Mouse (Mus musculus) cerebellum, adult 2 months (tissue): ENCODE results near the gene Crebrf. TPM values are rescaled to one million over a fixed set of nuclear protein-coding genes. Genes with fewer than 3 reads are reported as not detected.

Source experiments
- DNase-seq, 2 experiments: peaks; one replicate each; pipeline ENCODE4 v3.0.0; 2021
- H3K27ac ChIP-seq: fragments of 200-500 bp; 2 replicates; pipeline ENCODE4 v1.5.1; 2012; ENCODE audit warnings: low read length, control low read depth, inconsistent platforms; ENCODE audit not compliant: insufficient read depth
- H3K27me3 ChIP-seq: fragments of 200-500 bp; 2 replicates; pipeline ENCODE4 v1.6.1; 2012; ENCODE audit warnings: inconsistent platforms, mild to moderate bottlenecking, low read length, moderate library complexity; ENCODE audit not compliant: control insufficient read depth, insufficient read depth
- H3K4me1 ChIP-seq: fragments of 200-500 bp; 2 replicates; pipeline ENCODE4 v1.6.1; 2011; ENCODE audit warnings: low read length; ENCODE audit not compliant: control insufficient read depth, insufficient read depth
- H3K4me3 ChIP-seq: fragments of 200-500 bp; replicated peaks from 2 replicates; pipeline ENCODE3; 2011; ENCODE audit warnings: mild to moderate bottlenecking, low read depth, low read length, control low read depth; ENCODE audit not compliant: insufficient read depth
- CTCF ChIP-seq: fragments of 200-500 bp; IDR thresholded peaks from 2 replicates; pipeline ENCODE4 v1.5.1; 2011; ENCODE audit warnings: low read depth, mild to moderate bottlenecking, control low read depth, low read length, moderate library complexity, borderline replicate concordance; ENCODE audit not compliant: insufficient read depth
- POLR2A ChIP-seq: fragments of 200-500 bp; IDR thresholded peaks from 2 replicates; pipeline ENCODE4 v1.6.1; 2011; ENCODE audit warnings: low read length, control low read depth, borderline replicate concordance; ENCODE audit not compliant: insufficient read depth
- WGBS: fragments of 180-500 bp; shearing (Covaris S2); methylation state at CpG from one replicate; pipeline ENCODE4 v1.1.7; 2018; 5-methylcytosine and 5-hydroxymethylcytosine counted together
- polyA plus RNA-seq: library from polyadenylated mRNA; depleted of rRNA; stranded (reverse); fragments of >200 nt; gene quantifications from 2 replicates; pipeline ENCODE4 v1.2.3, GENCODE M21; 2012

Crebrf gene
- polyA plus RNA-seq, 1 experiment, result 20.2 TPM

GRCm38 (mm10) chr17:26792096-26792495 lies 76.6 kb downstream of the Crebrf start:
- Histone ChIP-seq H3K27me3 (no peaks in the 10 kb centered on the region), H3K4me1 (no peaks in the 10 kb centered on the region), H3K27ac (no peak overlapping the region), H3K4me3 (no peak overlapping the region)
- TF ChIP-seq CTCF (no peak), POLR2A (no peak)
- WGBS, result 70% methylated on average over 15 of the region's 15 CpGs
- DNase-seq, result no peak

- no peak overlapping the region for H3K27ac ChIP-seq
- H3K27me3 ChIP-seq, result no peaks in the 10 kb centered on the region
- H3K4me3 ChIP-seq, result no peak overlapping the region
- 85% methylated on average over 5 of the region's 5 CpGs for WGBS
- H3K4me1 ChIP-seq, result no peaks in the 10 kb centered on the region
- DNase-seq, result no peak
- no peak for TF ChIP-seq POLR2A
- TF ChIP-seq CTCF, result no peak
Measured at GRCm38 (mm10) chr17:26793068-26793765, 77.8 kb downstream of the Crebrf start.

- Histone ChIP-seq H3K27ac (no peak overlapping the region), H3K4me3 (no peak overlapping the region), H3K27me3 (no peaks in the 10 kb centered on the region), H3K4me1 (no peaks in the 10 kb centered on the region)
- TF ChIP-seq POLR2A (no peak), CTCF (peak; percentile 60; the same call in 1 of the 2 replicates)
- 25% methylated on average over 3 of the region's 3 CpGs for WGBS
- peak in 1 of 2 experiments; percentile 30 for DNase-seq
Measured at GRCm38 (mm10) chr17:26794744-26795143, 79.3 kb downstream of the Crebrf start.

- no peak for TF ChIP-seq CTCF
- TF ChIP-seq POLR2A, result no peak
- Histone ChIP-seq H3K27ac (no peak overlapping the region), H3K27me3 (no peaks in the 10 kb centered on the region), H3K4me1 (no peaks in the 10 kb centered on the region), H3K4me3 (no peak overlapping the region)
- no peak for DNase-seq
- 79% methylated on average over 7 of the region's 7 CpGs for WGBS
Measured at GRCm38 (mm10) chr17:26795386-26795785, 79.9 kb downstream of the Crebrf start.

GRCm38 (mm10) chr17:26797379-26798128 lies 82.1 kb downstream of the Crebrf start:
- DNase-seq, result no peak
- Histone ChIP-seq H3K27ac (no peak overlapping the region), H3K4me3 (no peak overlapping the region), H3K4me1 (no peaks in the 10 kb centered on the region), H3K27me3 (no peaks in the 10 kb centered on the region)
- TF ChIP-seq POLR2A, result no peak
- no peak for TF ChIP-seq CTCF
- 77% methylated on average over 6 of the region's 6 CpGs for WGBS

GRCm38 (mm10) chr17:26802886-26803285 lies 87.4 kb downstream of the Crebrf start:
- DNase-seq, result no peak
- WGBS, result 74% methylated on average over 3 of the region's 3 CpGs

GRCm38 (mm10) chr17:26812607-26813006 lies 97.2 kb downstream of the Crebrf start:
- 71% methylated on average over 2 of the region's 2 CpGs for WGBS
- TF ChIP-seq CTCF, result no peak
- TF ChIP-seq POLR2A, result no peak
- H3K4me3 ChIP-seq, result no peak overlapping the region

More at GRCm38 (mm10) chr17:26802886-26803285, 87.4 kb downstream of the Crebrf start:
- Histone ChIP-seq H3K4me3 (no peak overlapping the region), H3K4me1 (no peaks in the 10 kb centered on the region), H3K27ac (no peak overlapping the region), H3K27me3 (no peaks in the 10 kb centered on the region)
- no peak for TF ChIP-seq POLR2A
- TF ChIP-seq CTCF, result no peak

GRCm38 (mm10) chr17:26813497-26813896 lies 98.0 kb downstream of the Crebrf start:
- H3K27me3 ChIP-seq, result no peaks in the 10 kb centered on the region
- H3K4me3 ChIP-seq, result no peak overlapping the region

More at GRCm38 (mm10) chr17:26812607-26813006, 97.2 kb downstream of the Crebrf start:
- Histone ChIP-seq H3K27ac (no peak overlapping the region), H3K27me3 (no peaks in the 10 kb centered on the region), H3K4me1 (no peaks in the 10 kb centered on the region)
- no peak for DNase-seq

More at GRCm38 (mm10) chr17:26813497-26813896, 98.0 kb downstream of the Crebrf start:
- WGBS, result 83% methylated on average over 9 of the region's 9 CpGs
- DNase-seq, result no peak
- Histone ChIP-seq H3K4me1 (no peaks in the 10 kb centered on the region), H3K27ac (no peak overlapping the region)
- TF ChIP-seq POLR2A (no peak), CTCF (no peak)
